Mouse (Mus musculus) spleen, adult 2 months (tissue): ENCODE measurements around the gene 6430628N08Rik.

ENCODE experiments used
- CTCF ChIP-seq: fragments of 200-500 bp; IDR thresholded peaks from 2 replicates; pipeline ENCODE4 v1.5.1; 2011; ENCODE audit warnings: mild to moderate bottlenecking, inconsistent platforms; ENCODE audit not compliant: insufficient read depth, insufficient read length, insufficient replicate concordance; ENCODE audit errors: extremely low read depth
- POLR2A ChIP-seq: fragments of 200-500 bp; IDR thresholded peaks from 2 replicates; pipeline ENCODE4 v1.6.1; 2011; ENCODE audit warnings: low read depth, low read length, inconsistent platforms

- TF ChIP-seq POLR2A (no peak), CTCF (no peak)
These were observed 35.4 kb upstream of the 6430628N08Rik start for GRCm38 (mm10) chr4:115855100-115855499.
